ENCODE assay signal across 8 mouse cellular contexts in the genomic region with DNA sequence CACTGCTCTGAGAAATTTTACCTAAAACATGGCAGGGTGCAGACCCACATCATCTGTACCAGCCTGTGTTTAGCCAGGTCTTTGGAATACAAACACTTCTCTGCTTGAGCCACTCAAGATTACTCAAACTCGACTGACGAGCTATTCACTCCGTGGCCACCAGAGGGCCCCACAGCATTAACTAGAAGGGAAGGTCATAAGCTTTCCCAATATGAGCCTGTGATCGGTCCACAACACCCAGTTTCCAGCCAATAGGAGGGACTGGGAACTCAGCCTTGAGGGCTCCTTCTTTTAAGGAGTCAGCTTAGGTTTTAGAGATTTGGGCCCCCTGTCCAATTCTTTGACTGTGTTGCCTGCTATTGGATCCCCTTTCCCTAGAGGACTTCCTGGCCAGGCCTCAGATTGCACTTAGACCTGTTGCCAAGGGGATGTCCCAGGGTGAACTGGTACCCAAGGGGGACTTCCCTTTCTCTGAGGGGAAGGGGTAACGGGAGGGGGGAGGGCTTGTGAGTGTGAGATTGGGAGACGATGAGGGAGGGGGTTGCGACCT. TPM values are rescaled to one million over a fixed set of nuclear protein-coding genes. Genes with fewer than 3 reads are reported as not detected.
DNase-seq lines count a peak whose midpoint lies in the region; ATAC-seq and TF ChIP-seq lines count a peak whose summit lies in the region.
"Had no signal": no experiment of that assay in that cellular context is flagged by ENCODE, and none has a peak within 500 bp of the region (broad histone marks: within the 10 kb centered on the region; RNA-seq: fewer than 3 reads in every experiment).

No protein-coding gene starts in this region.

- peak; percentile 67 to 78 for DNase-seq in cerebellum, postnatal 4 days (ENCODE audit: low spot score in 2 of 2)
- peak; percentile 91 for DNase-seq in gastrocnemius, postnatal 10 days
- peak; percentile 82 to 93 for DNase-seq in kidney, adult 8-10 months
- DNase-seq in midbrain, postnatal 0 days (ENCODE audit: low spot score), result peak; percentile 81
- DNase-seq in spleen, postnatal 10 days (ENCODE audit: low spot score in 2 of 2), result peak; percentile 76 to 88

- H3K9me3 ChIP-seq in limb, embryonic 13.5 days, result no peaks in the 10 kb centered on the region
- H3K9me3 ChIP-seq in midbrain, postnatal 0 days (ENCODE audit: low read length), result no peaks in the 10 kb centered on the region

- peak; percentile 44 for ATAC-seq in activated CD4-positive, CD25-positive, alpha-beta regulatory T cell, adult 4 months
- ATAC-seq in limb, embryonic 13.5 days (ENCODE audit: low FRiP score, low read depth), result peak; percentile 71
- peak; percentile 44; the same call in 1 of the 2 replicates for ATAC-seq in midbrain, postnatal 0 days (ENCODE audit: low FRiP score)

- H3K9ac ChIP-seq in limb, embryonic 13.5 days, result no peak overlapping the region
- H3K9ac ChIP-seq in midbrain, postnatal 0 days (replicated peaks; ENCODE audit: low read length, poor library complexity, severe bottlenecking), result no peak overlapping the region

- H3K4me3 ChIP-seq in limb, embryonic 13.5 days, result no peak overlapping the region
- no peak overlapping the region for H3K4me3 ChIP-seq in midbrain, postnatal 0 days (ENCODE audit: low read depth, low read length)
- H3K4me3 ChIP-seq: myocyte had no signal

- 31% methylated on average over 7 of the region's 7 CpGs for WGBS in limb, embryonic 13.5 days
- 33% methylated on average over 7 of the region's 7 CpGs for WGBS in midbrain, postnatal 0 days

- no peaks in the 10 kb centered on the region for H3K36me3 ChIP-seq in limb, embryonic 13.5 days
- H3K36me3 ChIP-seq in midbrain, postnatal 0 days (ENCODE audit: insufficient read depth, low read length), result no peaks in the 10 kb centered on the region

- H3K4me1 ChIP-seq in limb, embryonic 13.5 days, result no peaks in the 10 kb centered on the region
- H3K4me1 ChIP-seq in midbrain, postnatal 0 days (ENCODE audit: insufficient read depth, low read length), result no peaks in the 10 kb centered on the region

- H3K27ac ChIP-seq in limb, embryonic 13.5 days, result no peak overlapping the region
- no peak overlapping the region for H3K27ac ChIP-seq in midbrain, postnatal 0 days (ENCODE audit: low read depth, low read length)

- no peak overlapping the region for H3K4me2 ChIP-seq in limb, embryonic 13.5 days (replicated peaks)
- no peak overlapping the region for H3K4me2 ChIP-seq in midbrain, postnatal 0 days (ENCODE audit: low read depth, low read length, poor library complexity, severe bottlenecking)

- peak; percentile 85 for TF ChIP-seq CTCF in midbrain, postnatal 0 days (IDR thresholded peaks at IDR 0.05)

- no peaks in the 10 kb centered on the region for H3K27me3 ChIP-seq in limb, embryonic 13.5 days
- no peaks in the 10 kb centered on the region for H3K27me3 ChIP-seq in midbrain, postnatal 0 days (ENCODE audit: insufficient read depth, low read length)

RNA-seq across cellular contexts. Expression of gene S100a10, which starts 7.7 kb away (rescaled TPM):
- polyA plus RNA-seq in activated CD4-positive, CD25-positive, alpha-beta regulatory T cell, adult 4 months (2017; shearing (Covaris generic)), result 1,000 to 10,000 TPM; 1,196 to 1,341 TPM
- 100 to 1,000 TPM; 131 to 166 TPM for total RNA-seq in gastrocnemius, postnatal 10 days (2021)
- 345 and 367 TPM in 2 replicates for polyA plus RNA-seq in limb, embryonic 13.5 days (2015; fragmentation: Nextera tagmentation; extraction: Ambion mirVana)
- 68.9 and 74.5 TPM in 2 replicates for total RNA-seq in midbrain, postnatal 0 days (2014; rRNA removed)
- polyA plus RNA-seq in midbrain, postnatal 0 days (2015; fragmentation: Nextera tagmentation; extraction: Ambion mirVana), result 134 and 136 TPM in 2 replicates

RNA-seq across cellular contexts. Expression of gene S100a11, which starts 26.9 kb away (rescaled TPM):
- polyA plus RNA-seq in activated CD4-positive, CD25-positive, alpha-beta regulatory T cell, adult 4 months (2017; shearing (Covaris generic)), result 1,000 to 10,000 TPM; 1,103 to 1,136 TPM
- total RNA-seq in gastrocnemius, postnatal 10 days (2021), result 100 to 1,000 TPM; 149 to 190 TPM
- polyA plus RNA-seq in limb, embryonic 13.5 days (2015; fragmentation: Nextera tagmentation; extraction: Ambion mirVana), result 1,099 and 1,131 TPM in 2 replicates
- 10.3 and 11.0 TPM in 2 replicates for total RNA-seq in midbrain, postnatal 0 days (2014; rRNA removed)
- polyA plus RNA-seq in midbrain, postnatal 0 days (2015; fragmentation: Nextera tagmentation; extraction: Ambion mirVana), result 183 and 200 TPM in 2 replicates
